Mouse (Mus musculus) urinary bladder, postnatal 36 days (tissue): ENCODE data around the gene Nmrk2.

Source experiments
- DNase-seq, 2 experiments: peaks; one replicate each; pipeline ENCODE4 v3.0.0; 2022; ENCODE audit warnings: low spot score in 2 of 2, mixed read lengths in 1 of 2

Gene Nmrk2

GRCm38 (mm10) chr10:81216810-81217209, 15.0 kb upstream of the Nmrk2 start:
- DNase-seq = no peak

DNA sequence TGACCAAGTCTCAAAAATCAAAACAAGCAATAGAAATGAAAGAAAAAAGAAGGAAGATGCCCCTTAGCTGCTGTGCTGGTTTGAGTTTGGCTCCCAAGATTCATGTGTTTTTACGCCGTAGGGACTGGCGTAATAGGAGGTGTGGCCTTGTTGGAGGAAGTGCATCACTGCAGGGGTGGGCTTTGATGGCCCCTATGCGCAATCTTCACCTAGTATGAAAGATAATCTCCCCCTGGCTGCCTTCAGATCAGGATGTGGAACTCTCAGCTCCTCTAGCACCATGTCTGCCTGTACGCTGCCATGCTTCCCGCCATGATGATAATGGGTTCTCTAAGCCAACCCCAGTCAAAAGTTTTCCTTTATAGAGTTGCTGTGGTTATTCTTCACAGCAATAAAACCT, 14.4 kb upstream of the Nmrk2 start:
- no peak for DNase-seq

- no peak for DNase-seq
Measured at GRCm38 (mm10) chr10:81210154-81210553, 8.3 kb upstream of the Nmrk2 start.

DNA sequence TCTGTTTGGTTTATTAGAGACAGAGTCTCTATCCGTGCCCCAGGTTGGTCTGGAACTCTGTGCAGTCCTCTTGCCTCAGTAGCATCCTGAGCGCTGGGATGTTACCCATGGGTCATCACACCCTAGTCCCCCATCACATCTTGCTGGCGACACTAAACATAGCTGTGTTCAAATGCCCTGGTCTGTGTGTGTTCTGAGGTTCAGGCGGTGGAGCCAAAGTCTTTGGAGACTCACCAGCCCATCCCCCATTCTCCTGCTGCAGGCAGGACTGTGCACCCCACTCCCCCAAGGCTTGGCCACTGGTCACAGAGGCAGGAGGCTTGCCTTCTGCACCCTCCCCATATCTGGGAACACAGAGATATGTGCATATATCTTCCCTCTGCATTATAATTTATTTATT, 2.3 kb upstream of the Nmrk2 start:
- no peak for DNase-seq

DNA sequence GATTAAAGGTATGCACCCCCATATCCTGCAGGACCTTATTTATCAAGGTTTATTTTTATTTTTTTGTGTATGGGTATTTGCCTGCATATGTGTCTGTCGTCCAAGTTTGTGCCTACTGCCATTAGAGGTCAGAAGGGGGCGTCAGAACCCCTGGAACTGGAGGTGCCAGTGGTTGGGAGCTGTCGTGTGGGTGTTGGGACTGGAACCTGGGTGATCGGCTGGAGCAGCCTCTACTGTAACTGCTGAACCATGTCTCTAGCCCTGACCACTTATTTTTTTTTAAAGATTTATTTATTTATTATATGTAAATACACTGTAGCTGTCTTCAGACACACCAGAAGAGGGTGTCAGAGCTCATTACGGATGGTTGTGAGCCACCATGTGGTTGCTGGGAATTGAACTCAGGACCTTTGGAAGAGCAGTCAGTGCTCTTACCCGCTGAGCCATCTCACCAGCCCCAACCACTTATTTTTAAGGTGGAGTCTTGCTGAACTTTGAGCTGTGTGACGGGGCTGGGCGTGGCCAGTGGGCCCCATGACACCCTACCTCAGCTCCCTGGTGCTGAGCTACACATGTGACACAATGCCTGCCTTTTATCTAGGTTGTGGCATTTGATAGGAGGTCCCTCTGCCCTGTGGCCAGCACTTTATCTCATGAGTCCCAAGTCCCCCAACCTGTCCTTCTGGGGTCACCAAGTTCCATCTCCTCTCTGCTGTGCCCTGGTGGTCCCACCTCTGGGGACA, 1.3 kb upstream of the Nmrk2 start:
- DNase-seq = no peak

- DNase-seq = no peak
Measured at GRCm38 (mm10) chr10:81200605-81201287, 1.1 kb downstream of the Nmrk2 start.

DNA sequence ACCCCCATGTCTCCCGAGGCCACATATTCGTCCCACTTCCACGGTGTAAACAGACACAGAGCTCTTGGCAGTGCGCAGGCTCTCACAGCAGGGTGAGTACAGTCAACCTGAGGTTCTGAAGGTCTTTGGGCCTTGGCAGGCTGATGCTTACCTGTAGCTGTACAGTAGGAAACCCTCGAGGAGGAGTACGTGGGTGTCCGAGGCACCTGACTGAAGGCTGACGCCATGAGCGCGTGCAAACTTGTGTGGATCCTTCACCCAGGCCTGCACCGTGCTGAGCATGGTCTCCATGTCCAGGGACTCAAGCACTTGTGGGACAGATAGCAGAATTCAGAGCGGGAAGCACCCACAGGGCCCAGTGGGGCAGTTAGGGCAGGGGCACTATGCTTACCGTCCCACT, 1.7 kb downstream of the Nmrk2 start:
- no peak for DNase-seq

DNA sequence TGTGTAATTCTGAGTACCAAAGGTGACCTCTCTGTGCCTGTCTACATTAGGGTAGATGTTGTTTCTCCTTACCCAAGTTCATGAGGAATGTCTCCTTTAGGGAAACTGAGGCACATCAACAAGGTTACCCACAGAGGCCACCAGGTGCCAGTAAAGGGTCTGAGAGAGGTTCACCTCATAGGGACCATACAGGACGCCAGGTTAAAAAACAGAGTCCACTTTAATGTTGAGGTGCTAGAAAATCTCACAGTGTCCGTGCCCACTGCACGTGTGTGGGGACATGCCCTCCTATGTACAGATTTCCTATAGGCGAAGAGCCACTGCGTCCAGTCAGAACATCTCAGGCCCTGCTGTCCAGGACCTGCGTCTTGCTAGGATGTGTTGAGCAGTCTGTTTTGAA, 2.9 kb downstream of the Nmrk2 start:
- no peak for DNase-seq

DNA sequence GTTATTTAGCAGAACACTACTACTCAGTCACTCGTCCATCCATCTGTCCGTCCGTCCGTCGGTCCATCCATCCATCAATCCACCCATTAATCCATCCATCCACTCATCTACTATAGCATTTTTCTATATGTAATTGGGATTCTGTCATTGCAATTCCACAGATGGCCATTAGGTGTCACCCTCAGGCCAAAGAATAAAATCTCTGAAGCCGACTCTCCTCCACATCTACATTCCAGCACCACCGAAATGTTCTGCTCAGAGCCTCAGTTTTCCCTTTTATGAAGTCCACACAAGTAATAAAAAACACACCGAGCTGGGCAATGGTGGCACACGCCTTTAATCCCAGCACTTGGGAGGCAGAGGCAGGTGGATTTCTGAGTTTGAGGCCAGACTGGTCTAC, 3.6 kb downstream of the Nmrk2 start:
- DNase-seq = no peak

- no peak for DNase-seq
Measured at GRCm38 (mm10) chr10:81197305-81197704, 4.5 kb downstream of the Nmrk2 start.

DNA sequence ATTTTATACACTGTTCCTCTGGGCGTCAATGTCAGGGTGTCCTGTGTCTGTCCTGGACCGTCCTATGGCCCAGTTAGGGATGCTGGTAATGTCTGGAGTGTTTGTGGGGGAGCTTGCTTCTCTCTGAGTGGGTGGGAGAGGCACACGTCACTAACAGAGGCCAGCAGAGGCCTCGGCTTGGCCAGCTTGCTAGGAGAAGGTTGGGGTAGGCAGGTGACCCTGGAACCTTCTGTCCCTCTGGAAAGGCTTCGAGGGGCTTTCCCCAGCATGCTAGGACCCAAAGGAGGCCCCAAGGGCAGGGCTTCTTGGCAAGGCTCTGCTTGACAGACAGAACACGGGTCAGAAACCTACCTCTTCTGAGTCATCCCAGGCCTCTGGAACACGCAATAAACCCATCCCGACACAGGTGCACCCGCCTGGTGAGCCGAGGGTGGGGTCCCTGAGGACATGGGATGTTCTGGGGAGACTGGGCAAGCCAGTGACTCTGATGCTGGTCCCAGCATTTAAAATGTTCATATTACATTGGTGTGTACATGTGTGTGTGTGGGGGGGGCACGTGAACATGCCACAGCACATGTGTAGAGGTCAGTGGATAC, 5.3 kb downstream of the Nmrk2 start:
- no peak for DNase-seq

GRCm38 (mm10) chr10:81195300-81195699, 6.6 kb downstream of the Nmrk2 start:
- no peak for DNase-seq

GRCm38 (mm10) chr10:81193991-81194774, 7.7 kb downstream of the Nmrk2 start:
- no peak for DNase-seq

DNA sequence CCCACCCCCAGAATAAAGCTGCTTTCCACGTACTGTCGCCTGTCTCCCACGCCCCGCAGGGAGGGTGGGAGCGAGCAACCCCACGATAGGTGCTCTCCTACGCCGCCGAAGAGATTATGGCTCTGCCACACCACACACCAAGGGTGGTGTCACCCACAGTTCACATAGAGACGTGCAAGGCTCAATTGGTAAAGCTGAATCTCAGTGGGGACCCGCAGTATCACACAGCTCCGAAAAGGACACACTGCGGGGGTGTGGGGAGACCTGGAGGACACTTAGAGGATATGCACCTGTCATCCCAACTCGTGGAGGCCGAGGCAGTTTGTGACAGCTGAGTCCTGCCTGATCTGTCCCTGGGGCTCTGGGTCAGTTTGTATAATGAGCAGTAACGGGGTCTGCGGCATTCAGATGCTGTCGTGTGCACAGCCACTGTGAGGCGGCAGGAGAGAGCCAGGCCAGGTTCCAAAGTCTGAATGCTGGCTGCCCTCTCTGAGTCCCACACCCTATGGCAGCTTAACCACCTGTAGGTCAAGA, 8.8 kb downstream of the Nmrk2 start:
- no peak for DNase-seq

GRCm38 (mm10) chr10:81192270-81192967, 9.4 kb downstream of the Nmrk2 start:
- peak; percentile 72 to 79 for DNase-seq

- no peak for DNase-seq
Measured at GRCm38 (mm10) chr10:81191342-81191982, 10.4 kb downstream of the Nmrk2 start.

- no peak for DNase-seq
Measured at GRCm38 (mm10) chr10:81190912-81191321, 10.9 kb downstream of the Nmrk2 start.

DNA sequence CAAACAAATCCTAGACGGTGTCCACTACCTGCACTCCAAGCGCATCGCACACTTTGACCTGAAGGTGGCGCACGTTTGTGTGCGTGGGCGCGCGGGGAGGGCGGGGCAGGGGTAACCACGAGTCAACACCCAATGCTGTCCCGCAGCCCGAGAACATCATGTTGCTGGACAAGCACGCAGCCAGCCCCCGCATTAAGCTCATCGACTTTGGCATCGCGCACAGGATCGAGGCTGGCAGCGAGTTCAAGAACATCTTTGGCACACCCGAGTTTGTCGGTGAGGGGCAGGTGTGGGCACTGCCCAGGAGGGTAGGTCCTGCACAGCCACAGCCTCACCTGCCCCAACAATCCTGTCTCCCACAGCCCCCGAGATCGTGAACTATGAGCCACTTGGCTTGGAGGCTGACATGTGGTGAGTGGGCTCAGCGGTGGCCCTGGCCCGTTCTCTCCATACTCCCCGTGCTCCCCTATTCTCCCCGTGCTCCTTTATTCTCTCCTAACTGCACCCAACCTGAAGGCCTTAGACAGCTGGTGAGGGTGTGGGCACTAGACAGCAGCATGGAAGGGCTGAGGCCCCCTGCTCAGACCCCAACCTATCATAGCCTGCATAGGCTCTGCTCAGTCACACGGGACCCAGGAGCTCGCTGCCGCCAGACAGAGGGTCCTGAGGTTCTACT, 11.5 kb downstream of the Nmrk2 start:
- DNase-seq = no peak

DNA sequence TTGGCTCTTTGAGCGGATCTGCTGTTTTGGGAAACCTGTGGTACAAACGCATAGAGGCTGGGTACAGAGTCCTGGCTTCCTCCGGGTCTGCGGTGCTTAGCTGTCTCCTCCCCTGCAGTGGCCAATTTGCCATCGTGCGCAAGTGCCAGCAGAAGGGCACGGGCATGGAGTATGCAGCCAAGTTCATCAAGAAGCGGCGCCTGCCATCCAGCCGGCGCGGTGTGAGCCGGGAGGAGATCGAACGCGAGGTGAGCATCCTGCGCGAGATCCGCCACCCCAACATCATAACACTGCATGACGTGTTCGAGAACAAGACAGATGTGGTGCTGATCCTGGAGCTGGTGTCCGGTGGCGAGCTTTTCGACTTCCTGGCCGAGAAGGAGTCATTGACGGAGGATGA, 12.0 kb downstream of the Nmrk2 start:
- no peak for DNase-seq

GRCm38 (mm10) chr10:81187161-81187560, 14.7 kb downstream of the Nmrk2 start:
- DNase-seq = no peak
